Mouse (Mus musculus): ENCODE measurements at regions not wholly inside any gene's neighbourhood (a gene's known extent, or its start where the extent isn't known, plus 50 kb on each side); places are given as distances from the start of the nearest gene placed in this dataset.
A peak's percentile ranks its signal among the peaks of the same experiment; 100 is the strongest.

DNA sequence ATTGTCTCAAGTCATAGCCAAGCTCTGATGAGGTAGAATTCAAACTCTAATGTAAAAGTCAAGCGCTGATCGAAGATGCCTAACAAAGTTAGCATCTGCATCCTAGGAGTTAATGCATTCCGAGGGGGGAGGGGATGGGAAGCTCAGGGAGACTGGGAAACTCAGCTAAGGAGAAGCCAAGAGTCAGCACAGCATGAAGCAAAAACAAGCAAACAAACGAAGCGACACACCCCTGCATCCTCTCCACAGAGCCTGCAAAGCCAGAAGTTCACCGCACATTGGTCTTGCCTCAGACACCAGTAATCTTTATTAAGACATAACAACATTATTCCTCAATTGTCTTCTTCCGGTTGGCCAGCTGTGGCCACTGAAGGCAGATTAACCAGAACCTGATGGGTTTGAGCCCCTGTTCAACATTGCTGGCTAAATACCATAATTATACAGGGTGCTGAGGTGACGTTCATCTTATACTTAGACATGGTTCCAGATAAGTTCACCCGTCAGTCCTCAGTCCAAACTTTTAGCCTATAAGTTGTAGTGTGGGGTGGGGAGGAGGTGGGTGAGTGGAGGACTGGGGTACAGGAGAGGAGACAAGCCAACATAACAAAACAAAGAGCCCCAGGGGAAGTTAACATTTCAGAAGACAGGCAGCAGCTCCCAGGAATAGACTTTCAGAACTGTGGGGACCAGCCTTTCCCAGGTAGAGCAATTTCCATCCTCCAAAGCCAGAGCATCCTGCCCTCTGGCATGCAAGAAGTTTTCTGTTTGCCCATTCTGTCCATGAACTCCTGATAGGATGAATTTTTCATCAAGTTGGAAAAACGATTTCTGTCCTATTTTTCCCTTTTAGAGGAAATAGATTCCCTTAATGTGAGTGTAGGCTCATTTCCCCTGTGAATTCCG, 213.3 kb upstream of the Gm5148 start:
- Histone ChIP-seq H3K27ac (no peak overlapping the region), H3K9ac (no peak overlapping the region), H3K4me2 (replicated peaks) (no peak overlapping the region), H3K9me3 (ENCODE audit: control insufficient read depth, low read length) (no peaks in the 10 kb centered on the region), H3K27me3 (ENCODE audit: control insufficient read depth, insufficient read depth, low read length) (no peaks in the 10 kb centered on the region), H3K4me3 (replicated peaks; ENCODE audit: low read length) (no peak overlapping the region), H3K36me3 (replicated peaks; ENCODE audit: control insufficient read depth, insufficient read depth) (no peaks in the 10 kb centered on the region), H3K4me1 (replicated peaks; ENCODE audit: control insufficient read depth, insufficient read depth, low read length) (peaks cover 16% of the 10 kb centered on the region)
- WGBS = 47% methylated on average over 11 of the region's 11 CpGs
- ATAC-seq (ENCODE audit: low FRiP score) (no peak), DNase-seq (ENCODE audit: low spot score) (no peak)

DNA sequence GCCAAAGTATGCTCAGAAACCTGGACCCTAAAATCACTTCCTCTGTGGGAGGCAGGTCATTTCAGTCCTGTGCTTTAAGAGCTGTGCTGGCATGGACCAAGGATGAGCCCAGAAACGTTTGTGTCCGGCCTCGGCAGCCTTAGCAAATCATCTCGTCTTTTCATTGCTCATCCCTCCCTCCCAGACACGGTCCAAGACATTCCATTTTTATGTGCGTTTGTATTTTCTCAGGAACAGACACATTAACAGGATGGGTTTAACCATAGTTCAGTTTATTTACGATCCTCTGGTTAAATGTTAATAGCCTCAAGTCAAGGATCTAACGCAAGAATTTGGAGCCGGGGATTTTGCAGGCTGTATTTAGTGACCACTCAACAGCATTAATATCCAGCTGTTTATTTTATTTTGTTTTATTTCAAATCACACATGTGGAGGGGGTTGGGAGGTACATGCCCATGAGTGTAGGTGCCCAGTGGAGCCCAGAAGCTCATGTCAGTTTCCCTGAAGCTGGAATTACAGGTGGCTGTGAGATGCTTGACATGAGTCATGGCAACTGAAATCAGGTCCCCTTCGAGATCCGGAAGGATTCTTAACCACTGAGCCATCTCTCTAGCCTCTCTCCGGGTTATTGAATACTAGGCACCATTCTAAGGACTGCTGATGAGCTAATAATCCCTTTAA, 212.1 kb upstream of the Gm5148 start:
- Histone ChIP-seq H3K36me3 (replicated peaks; ENCODE audit: control insufficient read depth, insufficient read depth) (no peaks in the 10 kb centered on the region), H3K9me3 (ENCODE audit: control insufficient read depth, low read length) (no peaks in the 10 kb centered on the region), H3K4me2 (replicated peaks) (no peak overlapping the region), H3K27ac (no peak overlapping the region), H3K4me1 (replicated peaks; ENCODE audit: control insufficient read depth, insufficient read depth, low read length) (peaks cover 16% of the 10 kb centered on the region), H3K9ac (no peak overlapping the region), H3K4me3 (replicated peaks; ENCODE audit: low read length) (no peak overlapping the region), H3K27me3 (ENCODE audit: control insufficient read depth, insufficient read depth, low read length) (no peaks in the 10 kb centered on the region)
- no peak for DNase-seq (ENCODE audit: low spot score)
- 78% methylated on average over 12 of the region's 12 CpGs for WGBS
- no peak for ATAC-seq (ENCODE audit: low FRiP score)

DNA sequence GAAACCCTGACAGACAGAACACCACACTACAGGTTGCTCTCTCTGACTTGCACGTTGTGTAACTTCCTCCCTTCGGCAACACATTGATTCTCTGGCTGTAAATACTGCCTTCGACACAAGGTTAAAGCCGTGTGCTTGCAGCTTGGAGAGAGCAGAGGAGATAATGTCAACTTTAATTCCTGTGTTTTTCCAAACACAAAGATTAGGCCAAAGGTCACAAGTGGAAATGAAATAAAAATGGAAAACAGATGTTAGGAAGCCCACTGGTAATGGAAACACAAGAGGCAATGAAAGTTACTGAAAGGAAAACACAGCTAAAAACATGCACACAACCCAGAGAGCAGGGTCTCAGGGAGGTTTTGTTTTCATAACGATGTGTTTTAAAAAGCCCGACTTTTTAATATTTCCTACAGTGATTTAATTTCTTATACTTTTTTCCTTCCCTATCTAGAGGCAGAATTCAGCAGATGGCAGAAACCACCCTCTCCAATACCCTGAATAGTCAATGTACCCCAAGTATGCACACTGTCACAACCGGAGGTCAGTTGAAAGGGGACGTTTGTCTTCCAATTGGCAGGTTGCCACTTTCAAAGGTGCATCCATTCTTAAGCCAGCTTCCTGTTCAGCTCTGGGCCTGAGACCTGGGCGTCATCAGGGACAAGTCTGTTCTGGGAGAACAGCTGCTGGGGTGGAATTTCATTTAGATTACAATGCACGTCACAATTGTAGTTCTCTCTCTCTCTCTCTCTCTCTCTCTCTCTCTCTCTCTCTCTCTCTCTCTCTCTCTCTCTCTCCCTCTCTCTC, 210.8 kb upstream of the Gm5148 start:
- Histone ChIP-seq H3K9ac (no peak overlapping the region), H3K27me3 (ENCODE audit: control insufficient read depth, insufficient read depth, low read length) (no peaks in the 10 kb centered on the region), H3K27ac (no peak overlapping the region), H3K4me2 (replicated peaks) (no peak overlapping the region), H3K9me3 (ENCODE audit: control insufficient read depth, low read length) (no peaks in the 10 kb centered on the region), H3K36me3 (replicated peaks; ENCODE audit: control insufficient read depth, insufficient read depth) (no peaks in the 10 kb centered on the region), H3K4me1 (replicated peaks; ENCODE audit: control insufficient read depth, insufficient read depth, low read length) (peaks cover 16% of the 10 kb centered on the region), H3K4me3 (replicated peaks; ENCODE audit: low read length) (no peak overlapping the region)
- 52% methylated on average over 10 of the region's 10 CpGs for WGBS
- DNase-seq (ENCODE audit: low spot score) (no peak), ATAC-seq (ENCODE audit: low FRiP score) (no peak)

DNA sequence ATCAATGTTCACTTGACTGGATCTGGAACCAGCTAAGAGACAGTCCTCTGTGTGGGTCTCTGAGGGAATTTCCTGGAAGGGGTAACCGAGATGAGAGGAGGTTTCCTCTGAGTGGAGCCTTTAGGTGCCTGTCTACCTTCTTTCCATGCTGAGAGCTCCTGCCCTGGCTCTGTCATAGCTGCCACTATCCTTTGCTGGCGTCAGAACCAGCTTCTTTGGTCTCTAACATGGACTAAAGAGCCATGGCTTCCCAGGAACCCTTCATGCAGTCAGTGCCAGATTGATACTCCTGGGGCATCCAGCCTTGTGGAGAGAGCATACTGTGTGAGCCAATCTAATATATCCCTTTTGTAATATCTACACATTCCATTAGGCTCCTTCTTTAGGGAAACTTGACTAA, 209.9 kb upstream of the Gm5148 start:
- Histone ChIP-seq H3K4me1 (replicated peaks; ENCODE audit: control insufficient read depth, insufficient read depth, low read length) (peaks cover 16% of the 10 kb centered on the region), H3K27me3 (ENCODE audit: control insufficient read depth, insufficient read depth, low read length) (no peaks in the 10 kb centered on the region), H3K4me2 (replicated peaks) (no peak overlapping the region), H3K27ac (no peak overlapping the region), H3K9ac (no peak overlapping the region), H3K9me3 (ENCODE audit: control insufficient read depth, low read length) (no peaks in the 10 kb centered on the region), H3K36me3 (replicated peaks; ENCODE audit: control insufficient read depth, insufficient read depth) (no peaks in the 10 kb centered on the region), H3K4me3 (replicated peaks; ENCODE audit: low read length) (no peak overlapping the region)
- DNase-seq (ENCODE audit: low spot score) = no peak
- ATAC-seq (ENCODE audit: low FRiP score) = no peak
- 78% methylated on average over 2 of the region's 2 CpGs for WGBS

DNA sequence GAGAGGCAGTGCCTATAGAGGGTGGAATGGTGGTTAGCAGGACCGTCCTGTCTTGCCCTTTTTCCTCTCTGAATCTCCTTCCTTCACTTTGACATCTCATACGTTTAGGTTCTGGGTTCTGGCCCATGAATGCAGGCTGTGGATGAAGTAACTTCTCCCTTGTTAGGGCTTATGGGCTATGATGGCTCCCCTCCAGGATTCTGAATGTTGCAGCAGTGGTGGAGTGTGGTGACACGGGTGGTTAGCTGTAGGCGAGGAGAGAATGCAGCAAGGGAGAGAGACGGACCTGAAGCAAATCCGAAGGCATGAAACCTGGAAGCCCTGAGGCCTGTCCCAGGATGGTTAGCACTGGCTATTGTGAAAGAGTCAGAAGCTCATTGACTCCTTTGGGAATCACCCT, 204.4 kb upstream of the Gm5148 start:
- no peak overlapping the region for H3K9ac ChIP-seq
- H3K36me3 ChIP-seq (replicated peaks; ENCODE audit: control insufficient read depth, insufficient read depth) = no peaks in the 10 kb centered on the region
- no peak for ATAC-seq (ENCODE audit: low FRiP score)
- no peaks in the 10 kb centered on the region for H3K4me1 ChIP-seq (replicated peaks; ENCODE audit: control insufficient read depth, insufficient read depth, low read length)
- no peaks in the 10 kb centered on the region for H3K27me3 ChIP-seq (ENCODE audit: control insufficient read depth, insufficient read depth, low read length)
- no peaks in the 10 kb centered on the region for H3K9me3 ChIP-seq (ENCODE audit: control insufficient read depth, low read length)
- DNase-seq (ENCODE audit: low spot score) = no peak
- no peak overlapping the region for H3K4me3 ChIP-seq (replicated peaks; ENCODE audit: low read length)
- 83% methylated on average over 6 of the region's 6 CpGs for WGBS
- no peak overlapping the region for H3K27ac ChIP-seq
- H3K4me2 ChIP-seq (replicated peaks) = no peak overlapping the region

DNA sequence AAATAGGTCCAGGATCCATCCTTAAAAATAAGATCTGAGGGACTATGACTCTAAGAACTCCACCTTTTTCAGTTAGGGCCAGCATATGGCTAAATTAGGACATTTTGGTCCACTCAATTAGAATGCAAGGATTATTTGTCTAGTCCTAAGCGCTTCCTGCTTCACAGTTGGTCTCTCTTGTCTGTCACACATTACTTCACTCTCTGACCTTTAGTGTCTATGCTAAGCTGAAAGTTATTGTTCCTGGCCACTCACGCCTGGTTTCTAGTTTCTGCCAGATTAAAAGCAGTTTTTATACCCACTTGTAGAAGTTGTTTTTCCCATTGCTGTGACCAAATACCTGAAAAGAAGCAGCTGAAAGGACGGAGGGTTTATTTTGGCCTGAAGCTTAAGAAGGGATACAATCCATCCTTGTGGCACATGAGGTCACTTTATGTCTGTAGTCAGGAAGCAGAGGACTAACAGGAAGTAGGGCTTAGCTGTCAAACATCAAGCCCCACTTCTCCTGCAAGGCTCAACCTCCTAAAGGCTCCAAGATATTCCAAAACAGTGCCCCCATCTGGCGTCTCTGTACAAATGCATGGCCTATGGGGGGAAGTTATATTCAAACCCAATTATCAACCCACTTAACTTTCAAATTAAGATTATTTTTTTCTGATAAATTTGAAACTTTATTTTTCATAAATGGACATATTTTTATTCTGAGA, 195.3 kb upstream of the Gm5148 start:
- no peak for ATAC-seq (ENCODE audit: low FRiP score)
- H3K4me2 ChIP-seq (replicated peaks) = no peak overlapping the region
- H3K9me3 ChIP-seq (ENCODE audit: control insufficient read depth, low read length) = no peaks in the 10 kb centered on the region
- DNase-seq (ENCODE audit: low spot score) = no peak
- H3K27ac ChIP-seq = no peak overlapping the region
- peaks cover 30% of the 10 kb centered on the region; the same call in 1 of the 2 replicates for H3K27me3 ChIP-seq (ENCODE audit: control insufficient read depth, insufficient read depth, low read length)
- H3K9ac ChIP-seq = no peak overlapping the region
- H3K4me3 ChIP-seq (replicated peaks; ENCODE audit: low read length) = no peak overlapping the region
- 60% methylated on average over 4 of the region's 4 CpGs for WGBS
- H3K36me3 ChIP-seq (replicated peaks; ENCODE audit: control insufficient read depth, insufficient read depth) = no peaks in the 10 kb centered on the region
- peaks cover 6% of the 10 kb centered on the region for H3K4me1 ChIP-seq (replicated peaks; ENCODE audit: control insufficient read depth, insufficient read depth, low read length)

DNA sequence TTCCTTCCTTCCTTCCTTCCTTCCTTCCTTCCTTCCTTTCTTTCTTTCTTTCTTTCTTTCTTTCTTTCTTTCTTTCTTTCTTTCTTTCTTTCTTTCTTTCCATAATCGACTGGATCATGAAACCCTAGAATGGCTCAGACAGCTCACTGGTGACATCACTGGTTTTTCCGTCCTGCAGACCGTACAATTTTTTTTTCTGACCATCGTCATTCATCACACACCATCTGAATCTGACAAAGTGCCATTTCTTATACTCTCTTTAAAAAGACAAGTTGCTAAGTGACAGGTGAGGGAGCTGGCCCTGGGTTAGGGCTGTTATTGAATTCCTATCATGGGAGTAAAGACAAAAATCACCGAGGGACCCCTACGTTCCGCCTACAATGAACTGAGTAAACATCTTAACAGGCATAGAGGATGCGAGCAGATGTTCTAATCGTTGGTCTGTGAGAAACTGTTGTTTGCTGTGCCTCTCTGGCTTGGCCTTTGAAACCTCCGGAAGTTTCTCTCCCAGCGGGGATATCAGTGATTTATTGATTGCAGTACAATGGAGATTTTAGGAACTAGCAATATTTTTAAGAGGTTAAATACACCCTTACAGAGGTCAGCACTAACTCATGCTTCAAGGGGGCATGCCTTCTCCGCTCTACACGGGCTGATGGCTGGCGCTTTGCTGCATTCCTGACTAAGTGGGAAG, 192.6 kb upstream of the Gm5148 start:
- WGBS = 10% methylated on average over 14 of the region's 14 CpGs
- ATAC-seq (ENCODE audit: low FRiP score) (no peak), DNase-seq (ENCODE audit: low spot score) (no peak)
- Histone ChIP-seq H3K4me2 (replicated peaks) (peak overlapping the region; percentile 21; the same call in 1 of the 2 replicates), H3K9ac (no peak overlapping the region), H3K4me1 (replicated peaks; ENCODE audit: control insufficient read depth, insufficient read depth, low read length) (peaks cover 6% of the 10 kb centered on the region), H3K9me3 (ENCODE audit: control insufficient read depth, low read length) (no peaks in the 10 kb centered on the region), H3K27ac (no peak overlapping the region), H3K36me3 (replicated peaks; ENCODE audit: control insufficient read depth, insufficient read depth) (no peaks in the 10 kb centered on the region), H3K27me3 (ENCODE audit: control insufficient read depth, insufficient read depth, low read length) (peaks cover 29% of the 10 kb centered on the region; the same call in 1 of the 2 replicates), H3K4me3 (replicated peaks; ENCODE audit: low read length) (no peak overlapping the region)

DNA sequence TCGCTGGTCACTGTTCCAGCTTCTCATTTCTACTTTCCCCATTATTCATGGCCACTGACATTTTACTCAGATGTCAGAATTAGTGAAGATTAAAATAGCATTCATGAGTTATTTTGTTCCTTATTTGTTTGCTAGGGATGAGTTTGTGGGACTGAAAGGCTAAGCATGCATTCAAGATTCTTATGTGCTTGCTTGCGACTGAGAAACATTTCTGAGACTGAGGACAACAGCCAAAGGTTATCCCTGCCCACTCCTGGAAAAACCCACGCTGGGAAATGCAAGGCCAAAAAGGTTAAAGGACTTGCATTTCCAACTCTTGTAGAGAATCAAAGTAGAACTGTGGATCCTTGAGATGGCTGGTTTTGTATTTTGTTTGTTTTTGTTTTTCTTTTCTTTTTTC, 192.0 kb upstream of the Gm5148 start:
- no peak overlapping the region for H3K27ac ChIP-seq
- peaks cover 6% of the 10 kb centered on the region for H3K4me1 ChIP-seq (replicated peaks; ENCODE audit: control insufficient read depth, insufficient read depth, low read length)
- H3K36me3 ChIP-seq (replicated peaks; ENCODE audit: control insufficient read depth, insufficient read depth) = no peaks in the 10 kb centered on the region
- no peak overlapping the region for H3K4me3 ChIP-seq (replicated peaks; ENCODE audit: low read length)
- no peak for ATAC-seq (ENCODE audit: low FRiP score)
- H3K9ac ChIP-seq = no peak overlapping the region
- H3K4me2 ChIP-seq (replicated peaks) = no peak overlapping the region
- DNase-seq (ENCODE audit: low spot score) = no peak
- peaks cover 23% of the 10 kb centered on the region; the same call in 1 of the 2 replicates for H3K27me3 ChIP-seq (ENCODE audit: control insufficient read depth, insufficient read depth, low read length)
- no peaks in the 10 kb centered on the region for H3K9me3 ChIP-seq (ENCODE audit: control insufficient read depth, low read length)
- 57% methylated on average over 3 of the region's 3 CpGs for WGBS

Measured in hindbrain, embryonic 14.5 days (tissue).